Mouse (Mus musculus): Measurements from ENCODE around the gene Kif2c.

The Kif2c gene

GRCm38 (mm10) chr4:117136034-117136433 is 46.4 kb downstream of the Kif2c start:
- DNase-seq (ENCODE audit: low spot score in 2 of 2), result peak in 1 of 2 experiments; percentile 65

- DNase-seq (ENCODE audit: low spot score in 2 of 2), result no peak
Measured at GRCm38 (mm10) chr4:117134601-117134995, 47.8 kb downstream of the Kif2c start.

GRCm38 (mm10) chr4:117133817-117134600 is 48.4 kb downstream of the Kif2c start, which contains the start of gene Plk3:
Gene Plk3, minus strand, starts transcription at chr4:117133963.
- peak; percentile 97 to 98 for DNase-seq (ENCODE audit: low spot score in 2 of 2)

- no peak for DNase-seq (ENCODE audit: low spot score in 2 of 2)
Measured at GRCm38 (mm10) chr4:117133366-117133796, 49.1 kb downstream of the Kif2c start.

- no peak for DNase-seq (ENCODE audit: low spot score in 2 of 2)
Measured at GRCm38 (mm10) chr4:117132794-117133143, 49.7 kb downstream of the Kif2c start.

- no peak for DNase-seq (ENCODE audit: low spot score in 2 of 2)
Measured at GRCm38 (mm10) chr4:117131890-117132793, 50.3 kb downstream of the Kif2c start.

- DNase-seq (ENCODE audit: low spot score in 2 of 2), result peak in 1 of 2 experiments; percentile 52
Measured at GRCm38 (mm10) chr4:117131198-117131597, 51.2 kb downstream of the Kif2c start.

- no peak for DNase-seq (ENCODE audit: low spot score in 2 of 2)
Measured at GRCm38 (mm10) chr4:117130790-117131189, 51.6 kb downstream of the Kif2c start.

GRCm38 (mm10) chr4:117127991-117128686 is 54.3 kb downstream of the Kif2c start:
- DNase-seq (ENCODE audit: low spot score in 2 of 2), result no peak

- DNase-seq (ENCODE audit: low spot score in 2 of 2), result peak in 1 of 2 experiments; percentile 70
Measured at GRCm38 (mm10) chr4:117126675-117127290, 55.7 kb downstream of the Kif2c start, which contains the start of gene Tctex1d4. Gene Tctex1d4, plus strand, starts transcription at chr4:117126794.

- peak; percentile 64 to 86 for DNase-seq (ENCODE audit: low spot score in 2 of 2)
Measured at GRCm38 (mm10) chr4:117125910-117126674, 56.3 kb downstream of the Kif2c start.

GRCm38 (mm10) chr4:117125348-117125909 is 57.0 kb downstream of the Kif2c start, which contains the start of gene Btbd19:
Gene Btbd19, minus strand, starts transcription at chr4:117125725.
- peak in 1 of 2 experiments; percentile 77 for DNase-seq (ENCODE audit: low spot score in 2 of 2)

GRCm38 (mm10) chr4:117124518-117125347 is 57.7 kb downstream of the Kif2c start:
- no peak for DNase-seq (ENCODE audit: low spot score in 2 of 2)

GRCm38 (mm10) chr4:117124218-117124517 is 58.3 kb downstream of the Kif2c start:
- DNase-seq (ENCODE audit: low spot score in 2 of 2), result no peak

- no peak for DNase-seq (ENCODE audit: low spot score in 2 of 2)
Measured at GRCm38 (mm10) chr4:117123546-117124217, 58.8 kb downstream of the Kif2c start.

GRCm38 (mm10) chr4:117122209-117122608 is 60.2 kb downstream of the Kif2c start:
- no peak for DNase-seq (ENCODE audit: low spot score in 2 of 2)

- DNase-seq (ENCODE audit: low spot score in 2 of 2), result peak; percentile 81 to 96
Measured at GRCm38 (mm10) chr4:117120445-117121414, 61.7 kb downstream of the Kif2c start.

GRCm38 (mm10) chr4:117120052-117120444 is 62.4 kb downstream of the Kif2c start:
- no peak for DNase-seq (ENCODE audit: low spot score in 2 of 2)
